Mouse (Mus musculus) liver, embryonic 16.5 days (tissue): Measurements from ENCODE around the gene Ube2cbp. TPM values are rescaled to one million over a fixed set of nuclear protein-coding genes. Genes with fewer than 3 reads are reported as not detected.

ENCODE experiments used
- ATAC-seq: fragments of 200-750 bp; cut with Nextera tagmentation; 2 replicates; pipeline ENCODE4 v1.8.0; 2017; ENCODE audit warnings: low read depth, mild to moderate bottlenecking, moderate number of reproducible peaks, moderate library complexity
- H3K27ac ChIP-seq: fragments of 300-500 bp; sonication (generic); 2 replicates; pipeline ENCODE4 v1.5.1; 2014; ENCODE audit warnings: mild to moderate bottlenecking, low read length
- H3K27me3 ChIP-seq: fragments of 300-500 bp; sonication (generic); 2 replicates; pipeline ENCODE4 v1.6.1; 2014; ENCODE audit warnings: low read depth, low read length, mixed read lengths; ENCODE audit not compliant: control insufficient read depth, insufficient read depth
- H3K36me3 ChIP-seq: fragments of 300-500 bp; sonication (generic); 2 replicates; pipeline ENCODE4 v1.6.1; 2014; ENCODE audit warnings: mild to moderate bottlenecking; ENCODE audit not compliant: control insufficient read depth, insufficient read depth
- H3K4me1 ChIP-seq: fragments of 300-500 bp; sonication (generic); 2 replicates; pipeline ENCODE4 v1.6.1; 2014; ENCODE audit warnings: low read depth, low read length, mixed read lengths; ENCODE audit not compliant: control insufficient read depth
- H3K4me2 ChIP-seq: fragments of 300-500 bp; sonication (generic); 2 replicates; pipeline ENCODE4 v1.6.1; 2014; ENCODE audit warnings: low read depth, low read length, mixed read lengths
- H3K4me3 ChIP-seq: fragments of 300-500 bp; sonication (generic); 2 replicates; pipeline ENCODE4 v1.5.1; 2014; ENCODE audit warnings: low read depth, mild to moderate bottlenecking, low read length
- H3K9ac ChIP-seq: fragments of 300-500 bp; sonication (generic); 2 replicates; pipeline ENCODE4 v1.6.1; 2014; ENCODE audit warnings: low read depth, low read length
- H3K9me3 ChIP-seq: fragments of 300-500 bp; sonication (generic); replicated peaks from 2 replicates; pipeline ENCODE4 v1.6.1; 2016; ENCODE audit warnings: low read length; ENCODE audit not compliant: control insufficient read depth
- WGBS: fragments of 180-500 bp; shearing (Covaris S2); extraction: QIAGEN DNeasy Blood & Tissue Kit; methylation state at CpG from one replicate; pipeline ENCODE4 v1.1.7; 2014; ENCODE audit not compliant: insufficient replicate concordance; 5-methylcytosine and 5-hydroxymethylcytosine counted together
- polyA plus RNA-seq: library from polyadenylated mRNA; unstranded; fragments of >200 nt; fragmentation: Nextera tagmentation; extraction: Ambion mirVana; gene quantifications from 2 replicates; pipeline ENCODE4 v1.2.1, GENCODE M21; 2015

Gene Ube2cbp
- polyA plus RNA-seq, 1 experiment from 2014 or later: 1.5 TPM

DNA sequence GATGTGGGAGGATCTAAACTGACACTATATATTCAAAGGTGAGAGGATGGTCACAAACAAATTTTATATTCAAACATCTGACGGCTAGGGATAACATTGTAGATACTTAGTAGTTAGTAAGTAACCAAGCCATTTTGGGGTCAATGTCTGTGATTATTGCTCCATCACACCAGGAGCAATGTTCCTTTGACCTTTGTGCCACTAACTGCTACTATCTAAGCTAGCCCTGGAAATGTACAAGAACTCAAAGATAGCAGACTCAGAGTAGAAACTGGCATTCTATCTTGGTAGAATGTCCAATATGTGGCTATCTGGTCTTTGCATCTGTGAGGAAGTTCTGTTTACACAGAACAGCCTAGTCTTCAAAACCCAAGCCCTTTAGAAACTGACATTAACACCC lies 69.7 kb downstream of the Ube2cbp start:
- no peak overlapping the region for H3K27ac ChIP-seq
- peak; percentile 70 for ATAC-seq
- WGBS: 51% methylated on average over 1 of the region's 1 CpGs

DNA sequence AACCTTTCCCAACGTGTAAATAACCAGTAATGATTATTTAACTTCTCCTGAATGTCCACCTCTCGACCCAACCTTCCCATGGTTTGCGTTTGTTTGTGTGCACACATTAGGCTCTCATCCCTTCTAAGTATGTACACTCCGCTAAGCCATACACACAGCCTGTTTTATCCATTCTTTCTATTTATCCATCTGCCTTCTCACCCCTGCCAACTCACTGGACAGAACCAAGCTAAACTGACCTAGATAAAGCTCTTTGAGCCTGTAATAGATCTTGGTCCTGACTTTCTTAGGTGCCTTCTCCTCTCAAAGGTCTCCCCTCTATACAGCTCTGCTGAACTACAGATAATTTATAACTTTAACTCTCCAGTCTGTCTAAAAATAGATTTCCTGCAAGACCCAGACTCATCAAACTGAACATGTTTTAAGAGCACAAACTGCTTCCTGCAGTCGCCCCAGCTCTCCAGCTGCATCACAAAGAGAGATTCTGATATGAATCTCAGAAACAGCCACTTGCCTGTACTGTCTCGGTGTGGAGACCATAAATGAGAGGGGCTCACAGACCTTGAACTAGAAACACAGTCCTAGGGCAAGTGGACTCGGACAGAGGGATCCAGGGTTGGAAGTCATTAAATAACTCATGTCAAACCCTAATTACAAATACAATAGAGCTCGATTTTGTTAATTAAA lies 71.0 kb downstream of the Ube2cbp start:
- no peak for ATAC-seq

More for the DNA sequence above, 69.7 kb downstream of the Ube2cbp start:
- H3K36me3 ChIP-seq: no peaks in the 10 kb centered on the region
- no peak overlapping the region for H3K4me2 ChIP-seq
- no peak overlapping the region for H3K9ac ChIP-seq
- H3K9me3 ChIP-seq: no peaks in the 10 kb centered on the region
- no peaks in the 10 kb centered on the region for H3K27me3 ChIP-seq
- H3K4me1 ChIP-seq: no peaks in the 10 kb centered on the region; the same call in 1 of the 2 replicates
- H3K4me3 ChIP-seq: no peak overlapping the region

DNA sequence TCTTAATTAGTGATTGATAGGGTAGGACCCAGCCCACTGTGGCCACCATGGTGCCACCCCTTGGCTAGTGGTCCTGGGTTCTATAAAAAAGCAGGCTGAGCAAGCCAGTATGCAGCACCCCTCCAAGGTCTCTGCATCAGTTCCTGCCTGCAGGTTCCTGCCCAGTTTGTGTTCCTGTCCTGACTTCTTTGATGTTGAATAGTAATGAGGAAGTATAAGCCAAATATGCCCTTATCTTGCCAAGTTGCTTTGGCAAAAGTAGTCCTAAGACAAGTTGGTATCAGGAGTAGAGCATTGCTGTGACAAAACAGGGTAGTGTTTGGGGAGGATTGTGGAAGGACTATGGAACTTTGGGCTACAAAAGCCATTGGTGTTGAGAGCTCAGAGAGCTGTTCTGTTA lies 73.3 kb downstream of the Ube2cbp start:
- H3K4me1 ChIP-seq: no peaks in the 10 kb centered on the region; the same call in 1 of the 2 replicates
- no peaks in the 10 kb centered on the region for H3K9me3 ChIP-seq
- H3K4me2 ChIP-seq: no peak overlapping the region
- no peaks in the 10 kb centered on the region for H3K36me3 ChIP-seq
- H3K27me3 ChIP-seq: no peaks in the 10 kb centered on the region
- H3K27ac ChIP-seq: no peak overlapping the region
- H3K4me3 ChIP-seq: no peak overlapping the region
- ATAC-seq: no peak
- no peak overlapping the region for H3K9ac ChIP-seq

More for the DNA sequence above, 71.0 kb downstream of the Ube2cbp start:
- Histone ChIP-seq H3K36me3 (no peaks in the 10 kb centered on the region), H3K9ac (no peak overlapping the region), H3K9me3 (no peaks in the 10 kb centered on the region), H3K27ac (no peak overlapping the region), H3K4me3 (no peak overlapping the region), H3K4me2 (no peak overlapping the region), H3K4me1 (no peaks in the 10 kb centered on the region; the same call in 1 of the 2 replicates), H3K27me3 (no peaks in the 10 kb centered on the region)
- WGBS: 26% methylated on average over 8 of the region's 8 CpGs

DNA sequence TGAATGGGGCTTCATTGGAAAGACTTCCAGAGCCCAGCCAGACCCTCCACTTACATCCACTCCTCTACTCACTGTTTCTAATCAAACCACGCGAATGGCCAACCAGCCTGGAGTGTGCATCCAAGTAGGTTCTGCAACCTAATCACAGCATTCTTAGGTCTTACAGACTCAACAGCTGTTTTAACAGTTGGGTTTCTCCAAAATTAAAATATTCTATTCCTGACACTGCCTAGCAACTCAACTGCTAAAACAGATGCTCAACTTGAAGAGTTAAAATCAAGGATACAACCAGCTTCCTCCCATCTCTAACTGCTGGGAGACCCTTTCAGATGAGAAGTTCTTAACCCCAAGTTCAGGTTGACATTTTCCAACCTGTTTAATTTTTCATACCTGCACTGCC lies 74.0 kb downstream of the Ube2cbp start:
- no peak overlapping the region for H3K4me2 ChIP-seq
- H3K4me1 ChIP-seq: no peaks in the 10 kb centered on the region; the same call in 1 of the 2 replicates
- H3K27me3 ChIP-seq: no peaks in the 10 kb centered on the region
- no peak overlapping the region for H3K9ac ChIP-seq
- 69% methylated on average over 2 of the region's 2 CpGs for WGBS
- H3K9me3 ChIP-seq: no peaks in the 10 kb centered on the region
- no peak overlapping the region for H3K27ac ChIP-seq
- ATAC-seq: no peak
- no peak overlapping the region for H3K4me3 ChIP-seq
- no peaks in the 10 kb centered on the region for H3K36me3 ChIP-seq

DNA sequence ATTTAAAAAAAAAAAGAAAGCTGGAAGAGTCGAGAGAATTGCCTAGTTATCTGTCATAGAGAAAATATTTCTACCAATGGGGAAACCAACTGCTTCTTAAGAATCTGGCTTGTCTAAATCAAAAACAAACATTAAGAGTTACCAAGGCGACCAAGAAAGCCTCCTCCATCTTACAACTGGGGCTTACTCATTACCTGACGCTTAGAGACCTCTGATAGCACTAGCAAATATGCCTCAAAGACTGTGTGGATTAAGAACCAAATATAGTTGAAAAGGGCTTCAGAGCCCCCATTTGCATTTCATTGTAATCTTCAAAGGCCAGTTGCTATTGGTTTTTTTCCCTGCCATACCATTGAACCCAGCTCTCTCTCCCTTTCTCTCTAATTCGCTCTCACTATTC lies 76.2 kb downstream of the Ube2cbp start:
- no peak overlapping the region for H3K4me2 ChIP-seq
- H3K4me1 ChIP-seq: no peaks in the 10 kb centered on the region; the same call in 1 of the 2 replicates
- no peak for ATAC-seq
- no peak overlapping the region for H3K4me3 ChIP-seq
- no peaks in the 10 kb centered on the region for H3K9me3 ChIP-seq
- no peaks in the 10 kb centered on the region for H3K27me3 ChIP-seq
- 49% methylated on average over 4 of the region's 4 CpGs for WGBS
- no peak overlapping the region for H3K27ac ChIP-seq
- H3K9ac ChIP-seq: no peak overlapping the region
- no peaks in the 10 kb centered on the region for H3K36me3 ChIP-seq

DNA sequence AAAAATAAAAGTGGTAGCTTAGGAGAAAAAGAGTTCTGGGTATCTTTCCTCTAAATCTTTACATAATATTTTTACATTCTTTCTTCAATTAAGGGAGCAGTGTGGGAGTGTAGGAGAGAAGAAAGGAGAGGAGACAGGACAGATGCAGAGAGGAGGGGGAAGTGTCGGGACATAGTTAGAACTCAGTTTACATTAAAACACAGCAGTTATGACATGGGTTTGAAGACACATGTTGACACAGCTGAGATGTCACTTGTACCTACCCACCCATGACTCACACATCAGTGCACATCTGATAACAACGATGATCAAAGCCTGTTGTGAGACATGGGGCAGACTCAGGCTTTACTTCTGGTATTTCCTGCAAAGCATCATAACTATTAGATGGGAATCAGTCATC lies 87.8 kb downstream of the Ube2cbp start:
- WGBS: 51% methylated on average over 2 of the region's 2 CpGs

DNA sequence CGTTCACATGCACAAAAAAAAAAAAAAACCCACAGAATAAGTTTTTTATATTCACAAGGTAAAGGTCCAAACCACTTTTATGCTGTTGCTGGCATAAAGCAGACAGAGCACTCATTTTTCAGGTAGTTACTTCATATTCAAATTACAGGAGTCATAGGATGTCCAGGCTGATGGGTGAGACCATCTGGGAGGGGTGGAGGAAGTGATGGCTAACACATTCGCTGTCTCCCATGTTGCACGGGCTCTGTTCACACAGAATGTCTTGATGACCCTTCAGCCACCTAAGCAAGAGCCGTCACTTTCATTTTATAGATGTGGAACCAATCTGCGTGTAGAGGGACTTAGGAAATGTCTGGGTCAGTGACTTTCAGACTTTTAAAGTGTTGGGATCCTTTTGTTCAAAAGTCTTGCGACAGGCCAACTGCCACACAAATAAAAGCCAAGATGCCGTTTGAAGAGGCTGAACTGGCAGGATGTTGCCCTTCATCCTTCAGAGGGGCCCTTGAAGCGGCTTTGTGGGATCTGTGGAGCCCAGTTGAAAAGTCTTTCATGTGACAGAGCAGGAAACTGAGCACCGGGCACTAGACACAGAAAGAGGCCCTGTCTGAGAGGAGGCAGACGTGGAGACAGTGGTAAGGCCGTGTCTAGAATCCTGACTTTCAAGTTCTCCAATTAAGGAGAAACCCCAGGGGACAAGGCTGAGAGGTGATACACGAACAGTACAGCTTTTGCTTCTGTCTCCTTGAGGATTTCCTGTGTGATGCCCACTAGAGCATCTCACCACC lies 91.8 kb downstream of the Ube2cbp start:
- Histone ChIP-seq H3K4me2 (no peak overlapping the region), H3K9ac (no peak overlapping the region), H3K4me1 (no peaks in the 10 kb centered on the region), H3K4me3 (no peak overlapping the region), H3K9me3 (no peaks in the 10 kb centered on the region), H3K27ac (no peak overlapping the region), H3K27me3 (no peaks in the 10 kb centered on the region), H3K36me3 (no peaks in the 10 kb centered on the region)
- 48% methylated on average over 12 of the region's 12 CpGs for WGBS
- no peak for ATAC-seq

More for the DNA sequence above, 87.8 kb downstream of the Ube2cbp start:
- H3K36me3 ChIP-seq: no peaks in the 10 kb centered on the region
- no peaks in the 10 kb centered on the region for H3K4me1 ChIP-seq
- no peak overlapping the region for H3K4me3 ChIP-seq
- H3K27me3 ChIP-seq: no peaks in the 10 kb centered on the region
- H3K9ac ChIP-seq: no peak overlapping the region
- no peak overlapping the region for H3K27ac ChIP-seq
- no peak for ATAC-seq
- no peaks in the 10 kb centered on the region for H3K9me3 ChIP-seq
- H3K4me2 ChIP-seq: no peak overlapping the region

DNA sequence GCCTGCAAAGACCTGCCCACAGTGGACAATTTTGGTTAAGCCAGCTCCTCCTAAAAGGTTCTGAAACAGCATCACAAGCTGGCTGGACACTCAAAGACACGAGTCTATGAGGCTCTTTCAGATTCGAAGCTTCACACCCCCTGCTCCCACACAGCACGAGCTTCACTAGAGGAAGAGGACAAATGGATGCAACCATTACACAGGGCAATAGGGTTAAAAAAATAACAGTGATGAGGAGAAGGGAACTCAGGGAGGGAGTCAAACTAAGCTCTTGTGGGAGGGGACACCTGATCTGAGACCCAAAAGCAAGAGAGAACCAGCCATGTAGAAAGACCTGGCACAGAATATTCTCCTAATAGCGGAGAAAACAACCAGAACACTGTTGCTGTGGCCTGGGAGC lies 95.5 kb downstream of the Ube2cbp start:
- Histone ChIP-seq H3K4me3 (no peak overlapping the region), H3K27ac (no peak overlapping the region), H3K27me3 (no peaks in the 10 kb centered on the region), H3K9me3 (no peaks in the 10 kb centered on the region), H3K4me1 (no peaks in the 10 kb centered on the region), H3K36me3 (no peaks in the 10 kb centered on the region), H3K4me2 (no peak overlapping the region), H3K9ac (no peak overlapping the region)
- no peak for ATAC-seq
- WGBS: 62% methylated on average over 4 of the region's 4 CpGs

DNA sequence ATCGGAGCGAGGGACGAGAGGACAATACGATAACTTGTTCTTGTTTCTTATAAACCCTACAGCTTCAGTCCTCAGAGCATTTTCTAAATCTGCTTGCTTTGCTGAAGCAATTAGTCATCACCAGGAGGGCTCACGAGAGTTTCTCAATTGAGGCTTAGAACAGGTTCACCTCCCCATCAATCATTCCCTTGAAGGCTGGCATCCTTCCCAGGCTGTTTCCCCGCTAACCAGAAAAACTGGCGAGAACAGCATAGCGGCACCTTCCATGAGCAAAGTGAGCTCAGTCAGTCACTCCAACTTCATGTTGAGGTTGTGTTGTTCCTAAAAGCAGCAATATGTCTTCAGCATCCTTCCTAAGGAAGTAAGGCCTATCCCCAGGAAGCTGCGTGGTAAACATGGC lies 104.2 kb downstream of the Ube2cbp start:
- Histone ChIP-seq H3K27me3 (no peaks in the 10 kb centered on the region), H3K27ac (no peak overlapping the region), H3K9ac (no peak overlapping the region), H3K36me3 (no peaks in the 10 kb centered on the region), H3K9me3 (no peaks in the 10 kb centered on the region), H3K4me1 (no peaks in the 10 kb centered on the region), H3K4me2 (no peak overlapping the region), H3K4me3 (no peak overlapping the region)
- no peak for ATAC-seq
- WGBS: 68% methylated on average over 9 of the region's 9 CpGs
